Mouse (Mus musculus): ENCODE data around the gene Glb1. TPM values are rescaled to one million over a fixed set of nuclear protein-coding genes. Genes with fewer than 3 reads are reported as not detected.

The Glb1 gene
- polyA plus RNA-seq, 1 experiment from 2014 or later, result 53.6 TPM

DNA sequence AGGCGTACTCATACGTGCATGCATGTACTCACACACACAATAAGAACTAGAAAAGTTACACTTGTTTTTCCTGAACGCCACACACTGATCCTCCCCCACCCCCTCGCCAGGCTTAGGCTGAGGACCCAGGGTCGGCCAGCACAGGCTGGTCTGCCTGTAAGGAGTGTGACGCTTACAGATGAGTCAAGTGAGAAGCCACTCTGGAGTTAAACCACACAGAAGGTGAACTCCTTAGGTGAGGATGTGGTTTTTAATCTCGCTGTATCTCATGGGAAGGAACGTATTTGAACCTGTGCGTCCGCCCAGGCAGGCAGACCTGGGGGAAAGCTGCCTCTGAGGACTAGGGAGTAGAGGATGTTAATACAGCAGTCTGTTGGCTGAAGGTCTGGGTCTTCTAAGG is 39.7 kb downstream of the Glb1 start:
- WGBS, result 79% methylated on average over 10 of the region's 10 CpGs
- Histone ChIP-seq H3K4me3 (ENCODE audit: low read depth, low read length) (no peak overlapping the region), H3K9me3 (ENCODE audit: control insufficient read depth, low read depth, low read length) (no peaks in the 10 kb centered on the region), H3K36me3 (ENCODE audit: control insufficient read depth, insufficient read depth, low read length) (no peaks in the 10 kb centered on the region), H3K4me2 (replicated peaks; ENCODE audit: low read depth, low read length) (no peak overlapping the region), H3K4me1 (ENCODE audit: control insufficient read depth, insufficient read depth, low read length) (no peaks in the 10 kb centered on the region), H3K9ac (replicated peaks; ENCODE audit: low read depth, low read length) (no peak overlapping the region), H3K27me3 (ENCODE audit: control insufficient read depth, insufficient read depth, low read length) (no peaks in the 10 kb centered on the region), H3K27ac (ENCODE audit: low read length) (no peak overlapping the region)
- ATAC-seq (ENCODE audit: insufficient number of reproducible peaks, insufficient read depth, low FRiP score, low read depth), result no peak

DNA sequence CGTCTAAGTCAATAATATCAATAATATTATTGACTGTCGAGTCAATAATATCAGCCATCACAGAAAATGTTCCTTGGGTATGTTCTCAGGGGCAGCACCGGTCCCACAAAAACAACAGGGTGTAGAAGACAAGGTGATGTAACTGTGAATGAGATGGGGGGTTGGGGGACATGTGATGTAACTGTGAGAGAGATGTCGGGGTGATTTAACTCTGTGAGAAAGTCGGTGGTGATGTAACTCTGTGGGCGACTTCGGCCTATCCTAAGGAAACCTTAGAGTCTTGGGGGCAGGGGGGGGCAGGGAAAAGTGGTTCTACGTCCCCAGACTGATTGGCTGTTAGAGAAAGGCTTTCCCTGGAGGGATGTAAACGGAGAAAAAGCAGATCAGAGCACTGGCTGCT is 41.3 kb downstream of the Glb1 start:
- no peak overlapping the region for H3K4me3 ChIP-seq (ENCODE audit: low read depth, low read length)
- H3K9ac ChIP-seq (replicated peaks; ENCODE audit: low read depth, low read length), result no peak overlapping the region
- no peak overlapping the region for H3K27ac ChIP-seq (ENCODE audit: low read length)
- 93% methylated on average over 9 of the region's 9 CpGs for WGBS
- H3K4me2 ChIP-seq (replicated peaks; ENCODE audit: low read depth, low read length), result no peak overlapping the region
- no peaks in the 10 kb centered on the region for H3K36me3 ChIP-seq (ENCODE audit: control insufficient read depth, insufficient read depth, low read length)
- ATAC-seq (ENCODE audit: insufficient number of reproducible peaks, insufficient read depth, low FRiP score, low read depth), result no peak
- H3K4me1 ChIP-seq (ENCODE audit: control insufficient read depth, insufficient read depth, low read length), result no peaks in the 10 kb centered on the region
- no peaks in the 10 kb centered on the region for H3K27me3 ChIP-seq (ENCODE audit: control insufficient read depth, insufficient read depth, low read length)
- no peaks in the 10 kb centered on the region for H3K9me3 ChIP-seq (ENCODE audit: control insufficient read depth, low read depth, low read length)

- no peaks in the 10 kb centered on the region for H3K4me1 ChIP-seq (ENCODE audit: control insufficient read depth, insufficient read depth, low read length)
- no peak overlapping the region for H3K4me2 ChIP-seq (replicated peaks; ENCODE audit: low read depth, low read length)
- no peak overlapping the region for H3K27ac ChIP-seq (ENCODE audit: low read length)
- no peak for ATAC-seq (ENCODE audit: insufficient number of reproducible peaks, insufficient read depth, low FRiP score, low read depth)
- no peak overlapping the region for H3K9ac ChIP-seq (replicated peaks; ENCODE audit: low read depth, low read length)
- H3K4me3 ChIP-seq (ENCODE audit: low read depth, low read length), result no peak overlapping the region
- no peaks in the 10 kb centered on the region for H3K9me3 ChIP-seq (ENCODE audit: control insufficient read depth, low read depth, low read length)
- H3K27me3 ChIP-seq (ENCODE audit: control insufficient read depth, insufficient read depth, low read length), result no peaks in the 10 kb centered on the region
- 82% methylated on average over 9 of the region's 9 CpGs for WGBS
- H3K36me3 ChIP-seq (ENCODE audit: control insufficient read depth, insufficient read depth, low read length), result no peaks in the 10 kb centered on the region
Observed at GRCm38 (mm10) chr9:114442893-114443292, 42.0 kb downstream of the Glb1 start.

GRCm38 (mm10) chr9:114443351-114443750 is 42.5 kb downstream of the Glb1 start:
- Histone ChIP-seq H3K9me3 (ENCODE audit: control insufficient read depth, low read depth, low read length) (no peaks in the 10 kb centered on the region), H3K27ac (ENCODE audit: low read length) (no peak overlapping the region), H3K4me2 (replicated peaks; ENCODE audit: low read depth, low read length) (no peak overlapping the region), H3K4me3 (ENCODE audit: low read depth, low read length) (no peak overlapping the region), H3K4me1 (ENCODE audit: control insufficient read depth, insufficient read depth, low read length) (no peaks in the 10 kb centered on the region), H3K36me3 (ENCODE audit: control insufficient read depth, insufficient read depth, low read length) (no peaks in the 10 kb centered on the region), H3K9ac (replicated peaks; ENCODE audit: low read depth, low read length) (no peak overlapping the region), H3K27me3 (ENCODE audit: control insufficient read depth, insufficient read depth, low read length) (no peaks in the 10 kb centered on the region)
- ATAC-seq (ENCODE audit: insufficient number of reproducible peaks, insufficient read depth, low FRiP score, low read depth), result no peak
- WGBS, result 92% methylated on average over 8 of the region's 8 CpGs

- WGBS, result 89% methylated on average over 8 of the region's 8 CpGs
- no peak overlapping the region for H3K27ac ChIP-seq (ENCODE audit: low read length)
- H3K4me1 ChIP-seq (ENCODE audit: control insufficient read depth, insufficient read depth, low read length), result no peaks in the 10 kb centered on the region
- no peaks in the 10 kb centered on the region for H3K36me3 ChIP-seq (ENCODE audit: control insufficient read depth, insufficient read depth, low read length)
- H3K9me3 ChIP-seq (ENCODE audit: control insufficient read depth, low read depth, low read length), result no peaks in the 10 kb centered on the region
- H3K4me2 ChIP-seq (replicated peaks; ENCODE audit: low read depth, low read length), result no peak overlapping the region
- no peak overlapping the region for H3K9ac ChIP-seq (replicated peaks; ENCODE audit: low read depth, low read length)
- H3K4me3 ChIP-seq (ENCODE audit: low read depth, low read length), result no peak overlapping the region
- no peaks in the 10 kb centered on the region for H3K27me3 ChIP-seq (ENCODE audit: control insufficient read depth, insufficient read depth, low read length)
- ATAC-seq (ENCODE audit: insufficient number of reproducible peaks, insufficient read depth, low FRiP score, low read depth), result no peak
Observed at GRCm38 (mm10) chr9:114446887-114447286, 46.0 kb downstream of the Glb1 start.

GRCm38 (mm10) chr9:114448700-114449099 is 47.8 kb downstream of the Glb1 start:
- Histone ChIP-seq H3K9ac (replicated peaks; ENCODE audit: low read depth, low read length) (no peak overlapping the region), H3K4me1 (ENCODE audit: control insufficient read depth, insufficient read depth, low read length) (no peaks in the 10 kb centered on the region), H3K4me2 (replicated peaks; ENCODE audit: low read depth, low read length) (no peak overlapping the region), H3K27ac (ENCODE audit: low read length) (no peak overlapping the region), H3K27me3 (ENCODE audit: control insufficient read depth, insufficient read depth, low read length) (no peaks in the 10 kb centered on the region), H3K4me3 (ENCODE audit: low read depth, low read length) (no peak overlapping the region), H3K36me3 (ENCODE audit: control insufficient read depth, insufficient read depth, low read length) (no peaks in the 10 kb centered on the region), H3K9me3 (ENCODE audit: control insufficient read depth, low read depth, low read length) (no peaks in the 10 kb centered on the region)
- 76% methylated on average over 5 of the region's 5 CpGs for WGBS
- no peak for ATAC-seq (ENCODE audit: insufficient number of reproducible peaks, insufficient read depth, low FRiP score, low read depth)

DNA sequence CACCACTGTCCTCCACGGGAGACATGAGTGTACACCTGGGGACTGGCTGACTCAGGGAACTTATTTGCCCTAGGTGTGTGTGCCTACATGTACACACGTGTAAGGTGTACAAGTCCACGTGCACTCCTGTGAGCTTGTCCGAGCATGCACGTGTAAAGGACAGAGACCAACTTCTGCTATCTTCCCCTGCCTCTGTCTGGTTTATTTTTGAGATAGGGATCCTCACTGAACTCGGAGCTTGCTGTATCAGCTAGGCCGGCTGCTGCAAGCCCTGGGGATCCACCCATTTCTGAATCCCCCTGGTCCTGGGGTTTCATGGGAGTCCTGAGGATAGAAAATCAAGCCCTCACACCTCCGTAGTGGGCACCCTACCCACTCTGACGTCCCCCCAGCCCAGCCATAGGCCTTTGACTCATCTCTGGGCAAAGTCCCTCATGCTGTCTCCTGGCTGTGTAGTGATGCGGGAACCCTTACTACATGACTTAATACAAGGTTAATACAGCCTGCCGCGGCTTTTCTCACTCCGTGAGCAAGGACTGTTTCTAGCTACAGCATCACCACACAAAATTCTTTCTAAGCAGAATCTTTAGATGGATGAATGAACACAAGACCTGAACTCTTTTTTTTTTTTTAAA is 48.4 kb downstream of the Glb1 start:
- WGBS, result 87% methylated on average over 13 of the region's 13 CpGs
- Histone ChIP-seq H3K4me1 (ENCODE audit: control insufficient read depth, insufficient read depth, low read length) (no peaks in the 10 kb centered on the region), H3K4me3 (ENCODE audit: low read depth, low read length) (no peak overlapping the region), H3K4me2 (replicated peaks; ENCODE audit: low read depth, low read length) (no peak overlapping the region), H3K36me3 (ENCODE audit: control insufficient read depth, insufficient read depth, low read length) (no peaks in the 10 kb centered on the region), H3K27ac (ENCODE audit: low read length) (no peak overlapping the region), H3K27me3 (ENCODE audit: control insufficient read depth, insufficient read depth, low read length) (no peaks in the 10 kb centered on the region), H3K9me3 (ENCODE audit: control insufficient read depth, low read depth, low read length) (no peaks in the 10 kb centered on the region), H3K9ac (replicated peaks; ENCODE audit: low read depth, low read length) (no peak overlapping the region)
- ATAC-seq (ENCODE audit: insufficient number of reproducible peaks, insufficient read depth, low FRiP score, low read depth), result 0 out of 2 replicates have a peak, but pooled peaks have one; percentile 28

- ATAC-seq (ENCODE audit: insufficient number of reproducible peaks, insufficient read depth, low FRiP score, low read depth), result no peak
- H3K9me3 ChIP-seq (ENCODE audit: control insufficient read depth, low read depth, low read length), result no peaks in the 10 kb centered on the region
- no peaks in the 10 kb centered on the region for H3K36me3 ChIP-seq (ENCODE audit: control insufficient read depth, insufficient read depth, low read length)
- H3K4me1 ChIP-seq (ENCODE audit: control insufficient read depth, insufficient read depth, low read length), result no peaks in the 10 kb centered on the region
- H3K27ac ChIP-seq (ENCODE audit: low read length), result no peak overlapping the region
- no peak overlapping the region for H3K4me3 ChIP-seq (ENCODE audit: low read depth, low read length)
- no peaks in the 10 kb centered on the region for H3K27me3 ChIP-seq (ENCODE audit: control insufficient read depth, insufficient read depth, low read length)
- H3K4me2 ChIP-seq (replicated peaks; ENCODE audit: low read depth, low read length), result no peak overlapping the region
- WGBS, result 81% methylated on average over 7 of the region's 7 CpGs
- no peak overlapping the region for H3K9ac ChIP-seq (replicated peaks; ENCODE audit: low read depth, low read length)
Observed at GRCm38 (mm10) chr9:114451615-114452014, 50.7 kb downstream of the Glb1 start.

GRCm38 (mm10) chr9:114452418-114452817 is 51.5 kb downstream of the Glb1 start:
- Histone ChIP-seq H3K4me1 (ENCODE audit: control insufficient read depth, insufficient read depth, low read length) (no peaks in the 10 kb centered on the region), H3K4me3 (ENCODE audit: low read depth, low read length) (no peak overlapping the region), H3K4me2 (replicated peaks; ENCODE audit: low read depth, low read length) (no peak overlapping the region), H3K36me3 (ENCODE audit: control insufficient read depth, insufficient read depth, low read length) (peaks cover under 1% of the 10 kb centered on the region; the same call in 1 of the 2 replicates), H3K27me3 (ENCODE audit: control insufficient read depth, insufficient read depth, low read length) (no peaks in the 10 kb centered on the region), H3K9ac (replicated peaks; ENCODE audit: low read depth, low read length) (no peak overlapping the region), H3K27ac (ENCODE audit: low read length) (no peak overlapping the region), H3K9me3 (ENCODE audit: control insufficient read depth, low read depth, low read length) (no peaks in the 10 kb centered on the region)
- 87% methylated on average over 6 of the region's 6 CpGs for WGBS
- no peak for ATAC-seq (ENCODE audit: insufficient number of reproducible peaks, insufficient read depth, low FRiP score, low read depth)

Measured in stomach, embryonic 14.5 days (tissue).